Mouse (Mus musculus) inflammation-experienced regulatory T-cells, adult 16 weeks (primary cell): ENCODE measurements around the gene Atxn1l. TPM values are rescaled to one million over a fixed set of nuclear protein-coding genes. Genes with fewer than 3 reads are reported as not detected.

Experiments used
- polyA plus RNA-seq: library from polyadenylated mRNA; unstranded; fragments of 100-300 nt; shearing (Covaris generic); gene quantifications from one replicate; pipeline ENCODE4 v1.2.1, GENCODE M21; 2017

Atxn1l gene
- polyA plus RNA-seq, result 2.2 TPM

DNA sequence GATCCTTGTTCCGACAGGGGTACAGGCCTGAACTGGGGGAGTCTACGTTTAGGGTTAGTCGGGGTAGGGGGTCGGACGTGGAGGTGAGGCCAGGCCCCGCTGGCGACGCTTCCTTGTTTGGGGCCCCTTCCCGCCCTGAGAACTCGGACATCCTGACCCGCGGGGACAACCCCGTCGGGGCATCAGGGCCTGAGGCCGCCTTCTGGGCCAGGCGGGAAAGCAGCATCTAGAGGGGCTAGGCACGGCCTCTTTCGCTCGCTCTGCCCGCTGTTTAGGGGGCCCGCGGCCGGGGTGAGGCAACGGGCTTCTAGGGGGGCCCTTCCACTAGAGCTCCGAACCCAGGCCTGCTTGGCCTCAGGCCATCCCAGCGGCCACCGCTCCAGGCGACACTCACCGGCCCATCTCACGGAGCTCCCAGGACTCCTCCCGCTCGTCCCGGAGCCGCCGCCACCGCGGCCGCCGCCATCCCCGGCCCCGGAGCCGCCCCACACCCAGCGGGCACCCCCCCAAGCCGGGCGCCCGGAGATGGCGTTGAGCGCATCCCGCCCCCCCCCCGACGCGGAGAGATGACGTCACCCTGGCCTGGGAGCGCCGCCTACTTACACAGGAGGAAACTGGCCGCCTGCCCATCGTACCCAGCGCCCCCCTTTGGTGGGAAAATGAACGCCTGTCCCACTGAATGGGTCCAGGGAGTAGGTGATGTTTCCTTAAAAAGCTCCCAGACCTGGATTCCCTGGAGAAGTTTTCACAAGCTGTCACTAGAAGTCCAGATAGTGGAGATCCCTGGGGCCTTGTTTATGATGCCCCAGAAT is at the start of gene Atxn1l:
TSS of gene Atxn1l (minus strand) at position 503 of the 812 bp plus-strand sequence.

DNA sequence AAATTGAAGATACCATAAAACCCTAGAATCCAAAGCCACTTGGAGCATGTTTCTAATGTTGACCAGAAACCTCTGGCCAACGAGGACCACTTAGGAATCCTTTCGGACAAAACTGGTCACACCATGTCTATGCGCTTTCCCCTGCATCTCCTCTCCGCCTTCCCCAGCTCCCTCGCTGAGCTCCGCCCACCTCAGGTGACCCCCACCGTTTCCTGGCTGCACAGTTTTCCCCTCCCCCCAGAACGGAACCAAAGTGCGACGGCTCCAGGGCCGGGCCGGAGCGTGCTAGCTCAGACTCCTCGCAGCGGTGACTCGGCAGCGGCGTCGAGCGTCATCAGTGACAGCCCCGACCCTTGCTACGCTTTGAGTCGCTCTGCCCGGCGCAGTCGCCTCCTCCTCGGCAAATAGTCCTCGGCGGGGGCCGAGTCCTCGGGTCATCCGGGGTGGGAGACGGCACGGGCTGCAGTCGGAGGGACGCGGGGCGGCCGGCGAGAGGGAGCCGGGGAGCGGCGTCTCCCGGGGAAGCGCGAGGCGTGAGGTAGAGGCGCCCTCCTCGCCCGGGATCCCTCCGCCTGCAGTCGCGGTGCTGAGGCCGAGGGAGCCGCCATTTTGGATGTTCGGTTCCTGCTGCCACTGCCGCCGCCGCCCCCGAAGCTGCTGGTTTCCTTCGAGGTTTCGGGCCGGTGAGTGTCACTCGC is 40.9 kb upstream of the Atxn1l start, which contains the start of gene Ap1g1:
TSS of gene Ap1g1 (plus strand) at position 275 of the 698 bp plus-strand sequence.

DNA sequence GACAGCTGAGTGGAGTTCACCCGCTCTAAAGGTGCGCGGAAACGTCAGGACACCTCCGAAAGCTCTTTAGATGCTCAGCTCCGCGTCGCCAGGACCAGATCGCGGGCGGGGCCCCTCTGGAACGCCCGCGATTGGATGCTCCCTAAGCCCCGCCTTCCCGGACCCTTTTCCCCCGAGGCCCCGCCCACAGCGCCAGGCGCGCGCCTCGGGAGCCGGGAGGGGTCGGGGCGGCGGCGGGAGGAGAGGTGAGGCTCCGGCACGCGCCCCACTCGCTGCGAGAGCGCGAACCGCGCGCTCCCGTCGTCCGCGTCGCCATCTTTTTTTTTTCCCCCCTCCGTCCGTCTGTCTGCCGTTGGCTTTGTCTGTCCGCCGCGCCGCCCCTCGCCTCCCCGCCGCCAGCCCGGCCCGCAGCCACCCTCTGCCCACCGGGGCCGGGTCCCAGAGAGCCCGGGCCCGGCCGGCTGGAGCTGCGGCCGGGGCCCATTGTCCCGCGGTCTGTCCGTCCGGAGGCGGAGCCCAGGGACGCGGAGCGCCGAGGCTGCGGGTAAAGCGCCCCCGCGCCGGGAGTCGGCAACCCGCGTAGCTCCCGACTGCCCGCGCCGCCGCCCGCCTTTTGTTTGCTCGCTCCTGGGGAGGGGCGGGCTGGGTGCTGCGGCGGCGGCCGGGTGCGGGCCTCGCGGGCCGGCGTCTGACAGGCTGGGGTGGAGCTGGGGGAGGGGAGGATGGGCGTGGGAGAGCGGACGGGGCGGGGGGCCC is 32.0 kb downstream of the Atxn1l start, which contains the start of gene Zfp821:
TSS of gene Zfp821 (plus strand) at position 227 of the 756 bp plus-strand sequence.

DNA sequence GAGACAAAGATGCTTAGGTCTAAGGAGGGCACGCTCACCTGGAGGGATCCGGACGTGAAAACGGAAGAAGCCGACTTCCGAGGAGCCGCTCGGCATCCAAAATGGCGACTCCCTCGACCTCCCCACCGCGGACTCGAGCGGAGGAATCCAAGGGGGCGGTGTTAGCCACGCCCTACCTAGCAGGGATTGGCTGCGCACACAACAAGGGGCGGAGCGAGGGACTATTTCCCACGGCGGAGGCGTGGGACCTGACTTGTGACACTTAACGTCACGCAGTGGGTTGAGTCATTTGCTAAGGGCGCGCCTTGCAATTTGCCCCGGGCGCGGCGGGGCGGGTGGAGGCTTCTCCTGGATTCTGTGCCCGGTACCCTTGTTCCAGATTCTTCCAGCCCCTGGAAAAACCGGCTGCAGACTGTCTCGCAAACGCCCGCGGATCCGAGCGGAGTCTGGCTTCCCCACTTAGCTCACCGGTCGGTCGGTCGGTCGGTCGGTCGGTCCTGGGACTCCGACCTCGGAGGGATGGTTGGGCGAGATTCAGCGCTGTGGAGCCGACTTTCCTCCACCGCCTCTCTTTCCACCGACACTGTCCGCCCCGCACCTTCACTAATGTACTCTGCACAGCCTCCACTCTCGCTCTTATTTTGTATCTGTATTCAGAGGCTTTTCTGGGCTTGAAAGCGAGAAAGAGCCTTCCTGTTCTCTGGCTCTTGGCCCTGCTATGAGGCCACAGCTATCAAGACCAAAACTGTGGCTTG is 44.2 kb downstream of the Atxn1l start, which contains the start of gene Ist1:
TSS of gene Ist1 (minus strand) at position 115 of the 755 bp plus-strand sequence.

Other genes with a start within 250 kb of the Atxn1l start
- not detected for gene Pmfbp1, start 243.7 kb downstream of the Atxn1l start, polyA plus RNA-seq
- gene Dhx38, start 171.9 kb downstream of the Atxn1l start, polyA plus RNA-seq, result 38.8 TPM
- 7.5 TPM for gene Txnl4b, start 171.8 kb downstream of the Atxn1l start, polyA plus RNA-seq
- not detected for gene Hp, start 158.6 kb downstream of the Atxn1l start, polyA plus RNA-seq
- gene Dhodh, start 129.1 kb downstream of the Atxn1l start, polyA plus RNA-seq, result 38.2 TPM
- 1.9 TPM for gene Pkd1l3, start 123.2 kb downstream of the Atxn1l start, polyA plus RNA-seq
- 175 TPM for gene Ist1, start 44.5 kb downstream of the Atxn1l start, polyA plus RNA-seq
- gene Zfp821, start 32.2 kb downstream of the Atxn1l start, polyA plus RNA-seq, result 6.7 TPM
- gene Ap1g1, start 40.8 kb upstream of the Atxn1l start, polyA plus RNA-seq, result 73.3 TPM
- gene Phlpp2, start 130.8 kb upstream of the Atxn1l start, polyA plus RNA-seq, result 0.89 TPM
- not detected for gene Marveld3, start 224.5 kb upstream of the Atxn1l start, polyA plus RNA-seq